Mouse (Mus musculus) limb, embryonic 11.5 days (tissue): ENCODE results near the gene Slc7a8. TPM values are rescaled to one million over a fixed set of nuclear protein-coding genes. Genes with fewer than 3 reads are reported as not detected.
A peak's percentile ranks its signal among the peaks of the same experiment; 100 is the strongest.

Source experiments
- ATAC-seq: fragments of 200-750 bp; cut with Nextera tagmentation; 2 replicates; pipeline ENCODE4 v1.8.0; 2017; ENCODE audit warnings: low read depth; ENCODE audit not compliant: insufficient number of reproducible peaks, low FRiP score, low TSS enrichment
- DNase-seq: peaks from one replicate; pipeline ENCODE4 v3.0.0-alpha.2; 2015; ENCODE audit warnings: low spot score
- H3K27ac ChIP-seq: fragments of 300-500 bp; sonication (generic); replicated peaks from 2 replicates; pipeline ENCODE4 v1.5.1; 2014; ENCODE audit warnings: low read depth, mild to moderate bottlenecking, low read length
- H3K27me3 ChIP-seq: fragments of 300-500 bp; sonication (generic); 2 replicates; pipeline ENCODE4 v1.6.1; 2014; ENCODE audit warnings: mild to moderate bottlenecking, low read length, mixed read lengths; ENCODE audit not compliant: control insufficient read depth, insufficient read depth
- H3K36me3 ChIP-seq: fragments of 300-500 bp; sonication (generic); 2 replicates; pipeline ENCODE4 v1.6.1; 2014; ENCODE audit warnings: mild to moderate bottlenecking, low read length, moderate library complexity, mixed read lengths; ENCODE audit not compliant: control insufficient read depth, insufficient read depth
- H3K4me1 ChIP-seq: fragments of 300-500 bp; sonication (generic); 2 replicates; pipeline ENCODE4 v1.6.1; 2014; ENCODE audit warnings: low read length, mixed read lengths; ENCODE audit not compliant: control insufficient read depth, insufficient read depth
- H3K4me2 ChIP-seq: fragments of 300-500 bp; sonication (generic); 2 replicates; pipeline ENCODE4 v1.6.1; 2014; ENCODE audit warnings: low read depth, mild to moderate bottlenecking, moderate library complexity; ENCODE audit not compliant: severe bottlenecking
- H3K4me3 ChIP-seq: fragments of 300-500 bp; sonication (generic); 2 replicates; pipeline ENCODE4 v1.5.1; 2014; ENCODE audit warnings: low read depth, low read length
- H3K9ac ChIP-seq: fragments of 300-500 bp; sonication (generic); 2 replicates; pipeline ENCODE4 v1.6.1; 2014; ENCODE audit warnings: mild to moderate bottlenecking, low read length
- H3K9me3 ChIP-seq: fragments of 300-500 bp; sonication (generic); 2 replicates; pipeline ENCODE4 v1.6.1; 2016; ENCODE audit warnings: low read length; ENCODE audit not compliant: control insufficient read depth
- WGBS: fragments of 180-500 bp; shearing (Covaris S2); extraction: QIAGEN DNeasy Blood & Tissue Kit; methylation state at CpG from one replicate; pipeline ENCODE4 v1.1.7; 2014; 5-methylcytosine and 5-hydroxymethylcytosine counted together
- polyA plus RNA-seq: library from polyadenylated mRNA; unstranded; fragments of >200 nt; fragmentation: Nextera tagmentation; extraction: Ambion mirVana; gene quantifications from 2 replicates; pipeline ENCODE4 v1.2.1, GENCODE M21; 2014

The Slc7a8 gene
- polyA plus RNA-seq, 1 experiment from 2014 or later, result 1.1 TPM

DNA sequence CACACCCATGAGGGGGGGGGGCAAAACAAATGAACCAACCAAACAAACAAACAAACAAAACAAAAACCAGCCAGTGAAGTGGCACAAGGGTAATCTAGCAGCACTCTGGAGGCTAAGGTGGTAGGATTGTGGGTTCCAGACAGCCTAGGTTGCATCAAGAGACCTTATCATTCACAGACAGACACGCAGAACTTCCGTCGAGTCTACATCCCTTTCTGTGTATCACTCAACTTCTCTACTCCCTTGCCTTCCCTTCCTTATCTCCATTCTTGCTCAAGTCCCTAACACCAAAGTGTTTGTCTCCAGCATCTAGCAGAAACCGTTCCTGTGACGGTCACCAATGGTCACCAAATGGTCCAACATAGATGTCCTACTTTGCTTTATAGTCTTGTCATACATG lies 6.5 kb upstream of the Slc7a8 start:
- Histone ChIP-seq H3K9me3 (no peaks in the 10 kb centered on the region), H3K27ac (no peak overlapping the region), H3K4me1 (no peaks in the 10 kb centered on the region), H3K9ac (no peak overlapping the region), H3K36me3 (no peaks in the 10 kb centered on the region), H3K4me3 (no peak overlapping the region), H3K27me3 (no peaks in the 10 kb centered on the region), H3K4me2 (no peak overlapping the region)
- DNase-seq (no peak), ATAC-seq (no peak)
- WGBS, result 94% methylated on average over 5 of the region's 5 CpGs

DNA sequence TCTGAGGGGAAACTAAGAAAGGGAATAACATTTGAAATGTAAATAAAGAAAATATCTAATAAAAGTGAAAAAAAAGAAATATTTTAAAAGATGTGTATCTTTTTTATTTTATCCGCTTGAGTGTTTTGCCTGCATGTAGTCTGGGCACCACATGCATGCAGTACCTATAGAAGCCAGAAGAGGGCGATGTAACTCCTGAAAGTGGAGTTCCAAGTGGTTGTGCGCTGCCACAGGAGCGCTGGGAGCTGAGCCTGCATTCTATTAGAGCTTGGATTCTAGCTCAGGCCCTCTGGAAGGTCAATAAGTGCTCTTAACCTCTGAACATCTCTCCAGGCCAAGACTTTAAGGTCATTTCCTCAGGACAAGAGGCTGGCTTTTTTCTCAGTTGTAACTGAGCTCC lies 5.5 kb upstream of the Slc7a8 start:
- WGBS, result 46% methylated on average over 4 of the region's 4 CpGs
- DNase-seq, result no peak

DNA sequence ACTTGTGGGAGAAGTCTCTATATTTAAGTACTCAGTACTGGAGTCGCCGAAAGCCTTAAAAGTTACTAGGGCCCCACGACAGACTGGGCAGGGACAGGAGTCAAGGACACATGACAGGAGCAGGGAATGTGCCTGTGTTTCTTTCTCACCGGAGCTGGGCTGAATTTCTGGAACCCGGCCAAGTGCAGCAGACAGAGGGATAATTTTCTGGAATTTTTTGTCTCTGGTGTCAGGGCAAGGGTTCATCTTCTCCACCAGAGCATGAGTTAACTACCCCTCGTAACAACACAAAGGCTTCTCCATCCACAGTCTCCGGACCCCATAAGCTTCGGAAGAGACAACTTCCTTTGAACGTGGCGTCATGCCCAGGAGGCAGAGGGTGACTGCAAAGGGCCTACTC lies 4.7 kb upstream of the Slc7a8 start:
- ATAC-seq (no peak), DNase-seq (no peak)
- WGBS, result 81% methylated on average over 10 of the region's 10 CpGs
- Histone ChIP-seq H3K9ac (no peak overlapping the region), H3K4me1 (no peaks in the 10 kb centered on the region), H3K27ac (no peak overlapping the region), H3K4me2 (no peak overlapping the region), H3K27me3 (no peaks in the 10 kb centered on the region; the same call in 1 of the 2 replicates), H3K9me3 (no peaks in the 10 kb centered on the region), H3K36me3 (no peaks in the 10 kb centered on the region), H3K4me3 (no peak overlapping the region)

More for the DNA sequence above, 5.5 kb upstream of the Slc7a8 start:
- H3K9ac ChIP-seq, result no peak overlapping the region
- no peaks in the 10 kb centered on the region for H3K27me3 ChIP-seq
- ATAC-seq, result no peak
- no peaks in the 10 kb centered on the region for H3K4me1 ChIP-seq
- no peaks in the 10 kb centered on the region for H3K36me3 ChIP-seq
- no peak overlapping the region for H3K4me2 ChIP-seq
- H3K9me3 ChIP-seq, result no peaks in the 10 kb centered on the region
- no peak overlapping the region for H3K27ac ChIP-seq
- H3K4me3 ChIP-seq, result no peak overlapping the region

DNA sequence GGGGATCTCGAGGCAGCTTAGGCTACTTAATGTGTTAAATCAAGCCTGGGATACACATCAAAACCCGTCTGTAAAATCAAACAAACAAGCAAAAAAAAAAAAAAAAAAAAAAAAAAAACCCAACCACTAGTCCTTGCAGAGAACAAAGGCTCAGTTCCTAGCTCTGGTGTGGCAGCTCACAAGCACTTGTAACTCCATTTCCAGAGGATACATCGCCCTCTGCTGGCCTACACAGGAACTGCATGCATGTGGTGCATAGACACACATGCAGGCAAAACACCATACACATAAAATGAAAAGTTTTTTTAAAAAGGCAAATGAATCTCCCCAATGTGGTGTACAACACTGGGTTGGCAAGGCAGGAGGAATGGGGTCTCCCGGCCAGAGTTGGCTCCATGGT lies 4.2 kb upstream of the Slc7a8 start:
- DNase-seq (peak; percentile 71), ATAC-seq (no peak)
- H3K27me3 ChIP-seq, result peaks cover 3% of the 10 kb centered on the region
- H3K9ac ChIP-seq, result no peak overlapping the region
- no peak overlapping the region for H3K4me2 ChIP-seq
- no peak overlapping the region for H3K27ac ChIP-seq
- H3K9me3 ChIP-seq, result no peaks in the 10 kb centered on the region
- 57% methylated on average over 4 of the region's 4 CpGs for WGBS
- no peak overlapping the region for H3K4me3 ChIP-seq
- H3K4me1 ChIP-seq, result no peaks in the 10 kb centered on the region
- no peaks in the 10 kb centered on the region for H3K36me3 ChIP-seq

DNA sequence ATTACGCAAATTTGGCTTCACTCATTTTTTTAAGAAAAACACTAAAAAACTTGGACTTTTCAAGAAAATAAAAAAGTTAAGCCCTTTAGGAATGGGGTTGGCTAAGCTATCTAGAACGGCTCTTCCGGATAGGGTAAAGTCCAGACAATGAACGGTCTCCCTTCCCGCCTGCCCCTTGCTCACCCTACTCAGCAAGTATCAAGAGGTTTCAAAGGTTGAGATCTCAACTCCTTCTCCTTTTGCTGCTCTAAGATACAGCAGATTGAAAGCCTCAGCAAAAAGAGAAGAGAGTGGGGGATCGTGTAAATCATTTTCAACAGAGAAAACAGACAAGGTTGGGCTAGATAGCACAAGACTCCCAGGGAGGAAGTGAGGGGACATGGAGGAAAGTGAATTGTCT lies 1.2 kb upstream of the Slc7a8 start:
- WGBS, result 90% methylated on average over 6 of the region's 6 CpGs
- no peak for ATAC-seq
- peaks cover 13% of the 10 kb centered on the region for H3K27me3 ChIP-seq

DNA sequence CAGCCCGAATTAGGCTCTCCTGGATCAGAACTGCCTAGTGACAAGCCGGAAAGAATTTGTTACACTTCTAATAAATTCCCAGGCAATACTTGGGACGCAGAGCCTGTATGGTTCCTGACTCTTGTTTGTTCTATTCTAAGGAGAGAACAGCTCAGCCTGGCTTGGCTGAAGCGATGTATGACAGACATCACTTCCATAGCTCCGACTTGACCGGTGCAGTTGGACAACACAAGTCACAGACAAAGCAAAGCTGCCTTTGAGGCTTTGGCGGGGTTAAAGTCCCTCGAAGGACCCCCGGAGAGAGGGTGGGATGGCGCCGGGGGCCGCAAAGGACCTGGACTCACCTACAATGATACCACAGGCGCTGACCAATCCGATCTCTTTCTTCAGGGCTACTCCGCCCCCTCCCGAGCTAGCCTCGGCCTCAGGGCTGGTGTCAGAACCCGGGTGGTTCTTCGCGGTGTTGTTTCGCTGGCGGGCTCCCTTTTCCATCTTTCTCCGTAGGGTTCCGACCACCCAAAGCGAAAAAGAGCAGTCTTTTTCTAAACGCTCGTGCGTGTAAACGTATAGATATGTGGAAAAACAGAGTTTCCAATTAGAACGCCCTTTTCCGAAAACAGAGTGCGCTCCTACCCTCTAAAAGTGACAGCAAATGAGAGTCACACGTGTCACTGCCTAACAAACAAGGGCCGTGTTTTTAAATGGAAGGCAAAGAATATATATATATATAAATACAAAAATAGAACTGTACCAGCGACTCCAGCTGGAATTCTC lies 723 bp downstream of the Slc7a8 start:
- H3K4me3 ChIP-seq, result peak overlapping the region; percentile 26
- H3K9me3 ChIP-seq, result no peaks in the 10 kb centered on the region
- WGBS, result 3% methylated on average over 35 of the region's 35 CpGs
- no peaks in the 10 kb centered on the region for H3K4me1 ChIP-seq
- no peak overlapping the region for H3K27ac ChIP-seq
- no peak overlapping the region for H3K9ac ChIP-seq
- DNase-seq, result peak; percentile 60
- ATAC-seq, result no peak
- peak overlapping the region; percentile 81 for H3K4me2 ChIP-seq
- H3K27me3 ChIP-seq, result peaks cover 13% of the 10 kb centered on the region
- H3K36me3 ChIP-seq, result no peaks in the 10 kb centered on the region

More for the DNA sequence above, 1.2 kb upstream of the Slc7a8 start:
- no peak overlapping the region for H3K4me3 ChIP-seq
- H3K27ac ChIP-seq, result no peak overlapping the region
- no peak overlapping the region for H3K4me2 ChIP-seq
- no peaks in the 10 kb centered on the region for H3K9me3 ChIP-seq
- no peaks in the 10 kb centered on the region for H3K4me1 ChIP-seq
- no peak overlapping the region for H3K9ac ChIP-seq
- no peak for DNase-seq
- H3K36me3 ChIP-seq, result no peaks in the 10 kb centered on the region

DNA sequence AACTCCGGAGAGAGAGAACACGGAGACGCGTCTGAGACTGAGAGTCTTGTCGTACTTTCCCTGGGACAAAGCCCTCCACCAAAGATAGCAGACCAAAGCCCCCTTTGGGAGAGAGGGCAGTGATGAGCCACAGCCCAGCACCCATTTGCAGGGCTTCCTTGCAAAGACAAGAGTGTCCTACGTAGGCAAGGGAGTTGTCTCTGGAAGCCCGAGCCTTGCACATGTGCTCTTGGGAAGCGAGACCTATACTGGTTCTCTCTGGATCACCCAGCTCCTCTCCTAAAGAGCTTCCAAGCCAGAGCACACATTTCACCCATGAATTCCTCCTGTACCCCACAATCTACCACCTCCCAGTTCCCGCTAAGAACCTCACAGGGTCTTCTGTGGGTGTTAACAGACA lies 1.7 kb downstream of the Slc7a8 start:
- Histone ChIP-seq H3K27me3 (peaks cover 13% of the 10 kb centered on the region), H3K9me3 (no peaks in the 10 kb centered on the region), H3K9ac (no peak overlapping the region), H3K4me1 (no peaks in the 10 kb centered on the region), H3K4me2 (no peak overlapping the region), H3K4me3 (no peak overlapping the region), H3K27ac (no peak overlapping the region), H3K36me3 (no peaks in the 10 kb centered on the region)
- WGBS, result 89% methylated on average over 9 of the region's 9 CpGs
- DNase-seq (no peak), ATAC-seq (no peak)

DNA sequence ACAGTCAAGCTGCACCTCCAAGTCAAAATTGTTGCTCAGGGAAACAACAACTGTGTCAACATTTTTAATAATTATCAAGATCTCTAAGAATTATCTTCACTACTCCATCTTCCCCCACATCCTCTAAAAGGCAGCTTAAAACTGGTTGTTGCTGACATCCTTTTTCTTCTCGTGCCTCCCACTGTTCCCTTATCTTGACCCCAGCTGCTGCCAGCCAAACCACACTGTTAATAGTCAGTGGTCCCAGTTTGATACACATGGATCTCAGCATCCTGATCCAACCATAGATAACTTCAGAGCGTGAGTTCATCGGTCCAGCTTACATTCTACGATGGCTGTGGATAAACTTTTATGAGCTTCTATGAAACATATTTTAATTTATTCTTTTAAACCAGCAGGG lies 3.9 kb downstream of the Slc7a8 start:
- H3K4me1 ChIP-seq, result no peaks in the 10 kb centered on the region
- no peaks in the 10 kb centered on the region for H3K9me3 ChIP-seq
- H3K27ac ChIP-seq, result no peak overlapping the region
- no peak overlapping the region for H3K9ac ChIP-seq
- H3K36me3 ChIP-seq, result no peaks in the 10 kb centered on the region
- no peak overlapping the region for H3K4me2 ChIP-seq
- peaks cover 13% of the 10 kb centered on the region for H3K27me3 ChIP-seq
- DNase-seq (no peak), ATAC-seq (no peak)
- no peak overlapping the region for H3K4me3 ChIP-seq
- WGBS, result 84% methylated on average over 4 of the region's 4 CpGs

DNA sequence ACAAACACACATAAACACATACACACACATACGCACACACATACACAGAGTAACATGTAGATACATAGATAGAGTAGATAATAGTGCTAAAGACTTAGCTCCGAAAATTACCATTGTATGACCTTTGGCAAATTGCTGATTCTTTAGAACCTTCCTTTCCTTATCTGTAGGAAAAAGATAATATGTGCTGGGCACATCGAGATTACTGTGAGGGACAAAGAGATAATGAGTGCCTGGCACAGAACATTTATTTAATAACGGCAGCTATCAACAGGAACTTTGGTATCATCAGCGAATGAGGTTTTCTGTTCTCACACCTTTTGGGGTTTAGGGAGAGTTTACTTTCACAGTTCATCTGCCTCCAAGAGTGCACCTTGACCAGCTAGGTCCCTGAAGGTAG lies 5.0 kb downstream of the Slc7a8 start:
- DNase-seq (no peak), ATAC-seq (no peak)
- no peak overlapping the region for H3K9ac ChIP-seq
- H3K27me3 ChIP-seq, result peaks cover 13% of the 10 kb centered on the region
- no peak overlapping the region for H3K4me3 ChIP-seq
- H3K27ac ChIP-seq, result no peak overlapping the region
- no peak overlapping the region for H3K4me2 ChIP-seq
- no peaks in the 10 kb centered on the region for H3K36me3 ChIP-seq
- WGBS, result 90% methylated on average over 5 of the region's 5 CpGs
- no peaks in the 10 kb centered on the region for H3K9me3 ChIP-seq
- no peaks in the 10 kb centered on the region for H3K4me1 ChIP-seq
